Mouse (Mus musculus) gastrocnemius, adult 18-20 months (tissue): ENCODE data around the gene Bod1. TPM values are rescaled to one million over a fixed set of nuclear protein-coding genes. Genes with fewer than 3 reads are reported as not detected.

Experiments used
- DNase-seq: peaks from one replicate; pipeline ENCODE4 v3.0.0; 2021; ENCODE audit warnings: low spot score
- total RNA-seq, 2 experiments: library from RNA; stranded (reverse); gene quantifications; 2 replicates each; pipeline ENCODE4 v1.2.3; 2021

Gene Bod1
- total RNA-seq, 2 experiments from 2014 or later: 151 to 175 TPM

DNA sequence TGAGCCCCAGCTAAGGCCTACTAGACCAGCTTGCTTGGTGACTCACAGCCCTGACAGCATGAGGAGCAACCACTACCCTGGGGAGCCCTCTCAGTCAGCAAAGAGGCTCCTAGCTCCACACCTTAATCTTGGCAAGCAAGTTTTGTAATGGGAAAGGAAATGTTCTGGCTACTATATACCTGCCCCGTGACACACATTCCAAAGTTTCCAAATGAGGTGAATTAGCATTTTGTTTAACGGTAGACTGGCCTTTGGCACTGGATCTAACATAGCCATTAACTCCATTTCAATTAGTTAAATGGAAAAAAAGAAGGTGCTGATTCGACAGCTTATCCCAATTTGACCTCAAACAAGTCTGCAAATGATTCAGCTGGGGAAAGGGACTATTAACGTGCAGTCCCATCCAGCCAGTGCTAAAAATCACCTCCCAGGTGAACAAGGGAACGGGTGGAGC lies 1.2 kb downstream of the Bod1 start:
- DNase-seq: no peak

DNA sequence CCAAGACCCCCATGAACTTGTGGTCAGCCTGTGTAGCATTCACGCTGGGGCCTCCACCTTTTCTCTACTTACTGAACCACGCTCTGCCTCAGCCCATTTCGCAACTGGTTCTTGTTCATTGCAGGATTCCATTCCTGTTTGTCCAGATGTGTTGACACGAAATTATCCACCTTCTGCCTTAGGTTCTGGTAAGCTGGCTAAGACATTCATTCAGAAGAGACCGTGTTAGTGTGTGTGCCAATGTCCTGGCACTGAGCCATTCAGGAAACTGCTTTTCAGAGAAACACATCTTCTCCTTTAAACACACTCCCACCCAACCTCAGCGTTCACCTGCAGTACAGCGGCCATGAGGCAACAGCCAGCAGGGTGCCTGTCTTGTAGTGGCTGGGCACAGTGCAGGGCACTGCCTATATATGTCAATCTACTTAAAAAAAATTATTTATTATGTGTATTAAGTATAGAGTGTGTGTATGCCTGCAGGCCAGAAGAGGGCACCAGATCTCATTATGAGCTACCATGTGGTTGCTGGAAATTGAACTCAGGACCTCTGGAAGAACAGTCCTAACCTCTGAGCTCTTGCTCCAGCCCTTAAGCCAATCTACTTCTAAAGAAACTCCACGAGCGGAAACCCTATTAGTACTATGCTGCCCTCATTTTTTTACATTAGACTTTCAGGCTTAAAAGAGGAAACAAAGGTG lies 2.4 kb downstream of the Bod1 start:
- no peak for DNase-seq

- DNase-seq: no peak
Observed at GRCm38 (mm10) chr11:31664186-31664585, 7.5 kb downstream of the Bod1 start.

GRCm38 (mm10) chr11:31663501-31663900 lies 8.2 kb downstream of the Bod1 start:
- peak; percentile 83 for DNase-seq

- DNase-seq: peak; percentile 27
Observed at GRCm38 (mm10) chr11:31662872-31663446, 8.7 kb downstream of the Bod1 start.

DNA sequence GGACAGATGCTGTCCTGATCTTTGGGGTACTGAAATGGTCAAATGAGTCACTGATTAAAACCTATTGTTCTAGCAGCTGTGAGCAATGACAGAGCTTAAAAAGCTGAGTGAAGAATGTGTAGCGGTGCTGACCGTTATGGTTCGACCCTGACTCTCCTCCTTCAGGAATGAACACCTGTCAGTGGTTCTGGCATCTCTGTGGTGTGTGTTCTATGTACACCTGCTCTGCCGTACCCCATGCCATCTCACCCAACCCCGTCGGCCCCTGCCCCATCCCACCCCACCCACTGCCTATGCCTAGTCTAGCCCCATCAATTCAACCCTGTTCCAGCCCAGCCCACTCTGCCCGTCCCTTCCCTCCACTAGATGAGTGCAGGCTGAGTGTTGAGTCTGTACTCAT lies 9.5 kb downstream of the Bod1 start:
- DNase-seq: no peak

DNA sequence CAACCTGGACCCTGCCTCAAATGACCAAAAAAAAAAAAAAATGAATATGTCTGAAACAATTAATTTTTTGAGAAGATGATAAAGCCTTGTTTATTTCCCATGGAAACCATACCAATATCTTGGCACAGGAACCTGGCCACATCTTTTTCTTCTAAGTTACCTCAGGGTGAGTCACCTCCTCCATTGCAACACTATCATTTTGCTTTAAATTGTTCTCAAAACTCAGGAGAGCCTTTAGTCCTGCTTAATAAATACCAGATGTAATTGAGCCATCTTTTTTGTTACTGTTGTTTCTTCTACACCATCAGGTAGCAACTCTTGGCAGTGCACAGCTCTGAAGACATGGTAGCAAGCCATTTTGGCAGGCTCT lies 13.9 kb downstream of the Bod1 start:
- no peak for DNase-seq

DNA sequence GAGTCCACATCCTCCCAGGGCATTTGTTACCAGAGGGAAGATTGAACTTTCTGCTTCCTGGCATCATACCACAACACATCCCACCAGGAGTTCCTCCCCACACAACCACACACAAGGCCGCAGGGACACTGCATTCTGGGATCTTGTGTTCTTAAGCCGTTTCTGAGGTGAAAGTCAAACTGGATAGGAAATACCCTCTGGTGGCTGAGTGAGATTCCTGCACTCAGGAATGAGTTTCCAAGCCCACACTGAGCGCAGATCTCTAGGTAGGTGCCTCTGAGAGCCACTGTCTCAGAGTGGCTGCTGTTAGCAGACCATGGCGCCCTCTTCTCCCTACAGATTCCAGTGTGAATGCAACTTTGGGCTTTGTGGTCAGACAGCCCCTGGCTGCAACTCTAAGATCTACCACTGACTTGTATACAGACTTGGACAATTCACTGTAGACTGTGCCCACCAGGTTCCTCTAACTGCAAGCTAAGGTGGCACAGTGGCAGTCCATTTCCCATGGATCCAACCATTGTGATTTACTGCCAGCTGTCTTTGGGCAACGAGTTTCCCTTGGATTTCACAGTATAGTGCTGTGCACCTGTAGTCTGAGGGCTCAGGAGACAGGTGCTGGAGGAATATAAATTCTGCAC lies 14.4 kb downstream of the Bod1 start:
- no peak for DNase-seq

GRCm38 (mm10) chr11:31649507-31649906 lies 22.2 kb downstream of the Bod1 start:
- no peak for DNase-seq

DNA sequence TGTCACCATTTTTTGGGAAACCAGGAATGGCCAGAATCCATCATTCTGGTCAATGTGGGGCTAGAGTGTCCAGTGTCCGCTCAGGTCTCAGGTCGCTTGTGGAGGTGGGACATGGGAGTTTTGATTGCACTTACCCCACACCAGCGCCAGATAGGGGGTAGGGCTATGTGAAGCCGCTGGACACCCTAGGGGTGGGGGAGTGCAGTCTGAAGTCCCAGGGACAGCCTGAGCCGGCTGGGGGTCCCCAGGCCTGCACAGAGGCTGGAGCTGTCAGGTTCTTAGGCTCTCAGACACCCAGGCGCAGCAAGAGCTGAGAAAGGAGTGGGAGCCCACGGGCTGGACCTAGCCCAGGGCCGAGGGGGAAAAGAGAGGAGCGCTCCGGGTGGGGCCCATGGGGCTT lies 24.4 kb downstream of the Bod1 start:
- no peak for DNase-seq

- DNase-seq: no peak
Observed at GRCm38 (mm10) chr11:31646571-31646970, 25.1 kb downstream of the Bod1 start.

DNA sequence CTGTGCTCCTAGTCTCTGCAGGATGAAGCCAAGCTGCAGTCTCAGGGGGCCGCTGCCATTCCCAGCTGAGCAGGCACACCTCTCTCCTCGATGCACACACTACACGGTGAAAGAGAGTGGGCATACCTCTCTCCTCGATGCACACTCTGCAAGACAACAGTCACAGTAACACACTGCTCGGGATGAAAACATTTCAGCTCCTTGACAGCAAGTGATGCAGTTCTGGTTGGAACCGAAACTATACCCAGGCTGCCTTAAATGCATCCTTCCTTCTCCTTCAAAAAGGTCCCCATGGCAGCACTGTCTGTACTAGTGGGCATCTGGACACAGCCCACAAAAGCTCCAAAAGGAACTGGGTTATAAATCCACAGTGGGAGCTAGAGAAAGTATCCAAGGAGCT lies 28.6 kb downstream of the Bod1 start:
- DNase-seq: no peak

DNA sequence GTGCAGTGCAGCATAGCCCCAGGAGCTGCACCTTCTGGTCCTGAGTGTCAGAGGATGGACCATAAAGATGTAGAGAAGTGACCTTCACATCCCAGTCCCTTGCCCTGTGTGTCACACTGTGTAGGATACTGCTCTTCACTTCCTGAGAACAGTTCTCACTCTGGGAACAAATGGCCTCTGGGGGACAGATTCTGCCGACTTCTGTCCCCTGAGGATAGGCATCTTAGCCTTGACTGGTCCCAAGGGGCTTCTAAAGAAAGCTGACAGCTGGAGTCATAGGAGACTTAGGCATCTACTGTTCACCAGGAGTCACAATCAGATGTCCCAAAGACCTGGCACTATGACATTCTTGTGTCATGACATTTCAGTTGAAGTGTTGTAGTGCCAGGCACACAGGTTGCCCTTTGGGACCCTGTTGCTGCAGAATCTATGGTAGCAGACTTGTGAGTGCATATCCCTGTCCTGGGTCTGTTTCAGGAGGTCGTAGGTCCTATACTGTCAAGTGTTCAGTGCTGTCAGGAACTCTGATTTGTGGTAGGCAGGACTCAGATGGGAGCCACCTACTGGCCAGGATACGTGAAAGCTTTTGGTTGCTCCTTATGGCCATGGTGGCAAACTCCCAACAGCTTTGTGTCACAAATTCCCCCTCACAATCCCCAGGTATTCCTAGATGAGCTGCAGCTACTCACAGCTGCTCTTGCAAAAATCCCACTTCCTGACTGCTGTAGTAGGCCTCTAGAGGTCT lies 30.4 kb downstream of the Bod1 start:
- DNase-seq: no peak

- DNase-seq: no peak
Observed at GRCm38 (mm10) chr11:31640187-31640586, 31.5 kb downstream of the Bod1 start.

- DNase-seq: peak; percentile 63
Observed at GRCm38 (mm10) chr11:31637788-31638373, 33.8 kb downstream of the Bod1 start.

GRCm38 (mm10) chr11:31628700-31629099 lies 43.0 kb downstream of the Bod1 start:
- DNase-seq: no peak

DNA sequence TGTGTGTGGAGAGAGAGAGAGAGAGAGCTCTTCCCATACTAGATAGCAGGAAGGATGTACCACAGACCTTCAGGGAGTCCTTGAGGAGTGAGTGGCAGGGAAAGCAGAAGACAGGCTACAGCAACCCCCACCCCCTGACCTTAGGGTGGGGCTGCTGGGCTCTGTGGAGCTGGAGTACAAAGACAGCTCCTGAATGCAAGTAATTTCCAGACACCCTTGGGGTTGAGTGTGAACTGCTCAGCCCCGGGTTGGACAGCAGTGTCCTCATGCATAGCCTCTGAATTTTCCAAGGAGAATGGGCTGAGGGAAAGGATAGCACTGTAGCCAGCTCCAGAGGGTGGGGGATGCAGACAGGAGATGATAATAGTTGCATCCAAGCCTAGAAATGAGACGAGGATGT lies 50.9 kb downstream of the Bod1 start:
- DNase-seq: no peak

DNA sequence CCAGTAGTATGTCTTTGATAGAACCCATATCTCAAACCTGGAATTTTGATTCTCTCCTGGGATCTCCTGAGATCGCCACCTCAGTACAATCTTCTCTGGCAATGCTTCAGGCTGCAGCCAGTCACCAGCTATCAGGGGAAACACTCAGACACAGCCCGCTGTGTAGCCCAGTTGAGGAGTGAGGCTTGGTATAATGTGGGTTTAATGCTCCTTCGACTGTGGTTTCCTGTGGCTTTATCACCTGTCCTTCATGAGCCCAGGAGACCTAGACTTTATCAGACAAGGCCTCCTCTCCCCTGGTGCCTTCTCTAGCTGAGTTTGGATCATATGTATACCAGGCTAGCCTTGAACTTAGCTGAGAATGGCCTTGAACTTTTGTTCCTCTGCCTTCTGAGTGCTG lies 53.9 kb downstream of the Bod1 start:
- DNase-seq: no peak

DNA sequence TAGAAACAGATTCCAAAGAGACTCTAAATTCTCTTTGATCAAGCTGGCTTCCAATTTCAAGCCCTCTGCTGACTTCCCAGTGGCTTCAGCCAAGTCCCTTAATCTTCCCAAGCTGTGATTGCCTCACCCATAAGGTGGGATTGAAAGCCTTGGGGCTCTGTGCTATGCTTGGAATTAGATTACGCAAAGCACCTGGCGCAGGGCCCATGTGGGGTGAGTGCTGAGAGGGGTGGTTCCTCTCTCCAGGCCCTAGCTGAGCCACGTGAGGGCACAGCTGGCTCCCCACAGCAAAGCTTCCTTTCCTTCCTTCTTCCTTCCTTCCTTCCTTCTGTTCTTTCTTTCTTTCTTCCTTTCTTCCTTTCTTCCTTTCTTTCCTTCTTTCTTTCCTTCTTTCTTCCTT lies 54.4 kb downstream of the Bod1 start:
- peak; percentile 85 for DNase-seq

DNA sequence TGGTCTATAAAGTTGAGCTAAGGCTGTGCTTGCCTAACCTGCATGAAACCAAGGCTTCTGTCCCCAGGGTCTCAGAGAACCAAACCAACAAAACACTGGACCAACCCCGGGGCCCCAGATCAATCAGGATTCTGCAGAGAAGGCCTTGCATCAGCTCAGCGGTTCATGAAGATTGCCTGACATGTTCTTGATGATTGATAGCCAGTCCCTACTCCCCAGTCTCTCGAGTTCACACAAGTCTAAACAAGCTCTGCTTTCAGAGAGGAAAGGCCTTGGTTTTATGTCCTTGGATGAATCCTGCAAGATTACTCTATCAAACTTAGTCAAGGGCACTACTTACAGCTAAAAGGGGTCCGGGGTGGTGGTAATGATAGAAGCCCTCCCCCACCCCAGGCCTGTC lies 55.0 kb downstream of the Bod1 start:
- DNase-seq: no peak
